Mouse (Mus musculus): ENCODE data around the gene Fam84b.

DNA sequence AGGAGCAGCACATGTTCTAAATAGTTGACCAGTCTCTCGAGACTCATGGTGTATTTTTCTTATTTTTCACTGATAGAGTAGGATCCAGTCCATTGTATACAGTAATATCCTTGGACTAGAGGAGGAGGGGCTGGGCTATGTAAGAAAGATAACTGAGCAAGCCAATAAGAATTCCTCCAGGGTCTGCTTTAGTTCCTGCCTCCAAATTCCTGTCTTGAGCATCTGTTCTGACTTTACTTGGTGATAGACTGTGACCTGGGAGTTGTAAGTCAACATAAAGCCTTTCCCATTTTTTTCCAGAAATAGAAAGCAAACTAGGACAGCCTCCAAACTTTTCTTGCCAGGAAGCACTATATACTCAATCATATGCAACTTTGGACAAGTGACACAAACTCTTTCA, 64.5 kb downstream of the Fam84b start:
- TF ChIP-seq CTCF (IDR thresholded peaks at IDR 0.05; ENCODE audit: control insufficient read depth, insufficient read depth, insufficient read length), result no peak
- no peak for TF ChIP-seq MAX (IDR thresholded peaks at IDR 0.05)
- TF ChIP-seq FOSL1 (IDR thresholded peaks at IDR 0.05; ENCODE audit: insufficient read depth, low read length, poor library complexity, severe bottlenecking), result no peak
- no peak for TF ChIP-seq MYOD1 (IDR thresholded peaks at IDR 0.05; ENCODE audit: control insufficient read depth, insufficient read length, low read depth)
- no peak for TF ChIP-seq USF1 (IDR thresholded peaks at IDR 0.05; ENCODE audit: low read depth)
- no peak for TF ChIP-seq MYOG (IDR thresholded peaks at IDR 0.05; ENCODE audit: control insufficient read depth, extremely low read depth, insufficient read length)
- TF ChIP-seq CEBPB (IDR thresholded peaks at IDR 0.05; ENCODE audit: low read depth), result no peak

All from C2C12 (cell line).